Mouse (Mus musculus) monocyte, adult 2 months (primary cell): ENCODE data around the gene Pkn3.
"Not testable (repeated sequence)": the region's sequence is repeated elsewhere in the genome, so short reads cannot be mapped to it uniquely, and the experiment has no call there.

ENCODE experiments used
- DNase-seq, 2 experiments: peaks; one replicate each; pipeline ENCODE4 v3.0.0; 2022; ENCODE audit warnings: low spot score in 2 of 2, low read depth in 1 of 2

Pkn3 gene

GRCm38 (mm10) chr2:30134378-30134711 is 56.9 kb downstream of the Pkn3 start:
- DNase-seq = no peak

- no peak for DNase-seq
Measured at GRCm38 (mm10) chr2:30134928-30135620, 57.6 kb downstream of the Pkn3 start.

GRCm38 (mm10) chr2:30136458-30136857 is 59.0 kb downstream of the Pkn3 start:
- DNase-seq = no peak

- DNase-seq = not testable (repeated sequence)
Measured at GRCm38 (mm10) chr2:30140021-30140420, 62.5 kb downstream of the Pkn3 start.
